Mouse (Mus musculus): ENCODE data around the gene Tmem255a.

The Tmem255a gene

GRCm38 (mm10) chrX:38166064-38166463, 86.2 kb downstream of the Tmem255a start:
- no peak for DNase-seq

DNA sequence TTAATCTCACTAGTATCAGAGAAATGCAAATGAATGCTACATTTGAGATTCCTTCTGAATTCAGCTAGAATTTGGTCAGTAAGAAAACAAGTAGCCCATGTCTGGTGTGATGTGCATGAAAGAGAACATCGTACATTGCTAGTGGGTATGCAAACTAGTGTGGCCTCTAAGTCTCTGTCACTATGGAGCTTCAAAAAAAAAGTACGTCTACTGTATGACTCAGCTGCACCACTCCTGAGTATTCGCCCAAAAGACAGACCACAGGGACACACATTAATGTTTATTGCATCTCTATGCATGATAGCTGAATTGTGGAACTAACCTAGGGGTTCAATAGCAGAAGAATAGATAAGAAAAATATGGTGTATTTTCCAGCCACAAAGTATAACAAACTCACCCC, 86.9 kb downstream of the Tmem255a start:
- DNase-seq: no peak

GRCm38 (mm10) chrX:38159097-38159496, 93.1 kb downstream of the Tmem255a start:
- DNase-seq: no peak
